Mouse (Mus musculus): ENCODE results near the gene Siae.
A peak's percentile ranks its signal among the peaks of the same experiment; 100 is the strongest.

Gene Siae

DNA sequence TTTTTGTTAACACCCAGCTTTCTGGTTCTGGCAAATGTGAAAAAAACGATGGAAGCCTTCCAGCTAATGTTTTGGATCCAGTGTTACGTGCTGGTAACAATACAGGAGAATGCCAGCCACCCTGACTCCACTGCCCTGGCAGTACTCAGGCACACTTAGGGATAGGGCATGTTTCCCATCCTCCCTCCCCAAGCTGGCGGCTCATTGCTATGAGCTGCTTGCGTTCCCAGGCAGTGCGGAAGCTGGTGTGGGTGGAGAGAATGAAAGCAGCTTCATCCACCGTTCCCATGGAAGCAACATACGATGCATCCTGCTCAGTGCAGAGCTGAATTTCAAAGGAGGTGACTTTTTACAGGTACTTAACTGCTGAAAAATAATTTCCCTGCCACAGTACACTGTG, 70.1 kb downstream of the Siae start:
- peak; percentile 48 for DNase-seq (ENCODE audit: low spot score)

GRCm38 (mm10) chr9:37626103-37626567, 70.6 kb downstream of the Siae start:
- DNase-seq (ENCODE audit: low spot score), result no peak

DNA sequence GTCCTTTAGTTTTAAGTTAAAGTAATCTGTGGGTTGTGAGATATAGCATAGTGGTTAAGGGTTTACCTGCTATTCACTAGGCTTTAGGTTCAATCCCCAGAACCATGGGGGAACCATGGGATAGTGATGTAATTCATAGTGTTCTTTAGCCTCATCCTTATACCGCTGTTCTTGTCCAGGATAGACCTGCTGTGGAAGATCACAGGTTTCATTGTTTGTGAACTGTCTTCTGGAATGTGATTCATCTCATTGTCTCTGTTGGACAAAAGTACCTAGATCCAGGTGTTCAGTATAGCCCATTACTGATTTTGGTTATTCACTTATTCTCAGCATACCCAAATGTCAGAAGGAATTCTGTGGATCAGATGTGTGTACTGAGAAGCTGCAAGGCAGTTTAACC, 71.8 kb downstream of the Siae start:
- DNase-seq (ENCODE audit: low spot score), result no peak

DNA sequence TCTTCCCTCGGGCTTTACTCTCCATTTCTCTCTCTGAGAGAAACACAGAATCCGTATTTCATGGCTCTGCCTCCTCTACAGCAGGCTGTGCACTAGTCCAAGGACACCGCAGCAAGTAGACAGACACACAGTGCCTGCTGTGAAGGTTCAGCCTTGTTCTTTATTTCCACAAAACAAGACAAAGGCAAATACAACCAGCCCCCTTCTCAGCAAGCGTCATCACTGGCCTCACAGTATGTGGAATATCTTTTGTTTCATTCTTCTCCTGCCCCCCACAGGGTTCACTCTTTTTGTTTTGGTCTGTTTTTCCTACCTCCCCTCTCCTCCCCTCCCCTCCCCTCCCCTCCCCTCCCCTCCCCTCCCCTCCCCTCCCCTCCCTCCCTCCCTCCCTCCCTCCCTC, 73.1 kb downstream of the Siae start:
- DNase-seq (ENCODE audit: low spot score), result no peak

- no peak for DNase-seq (ENCODE audit: low spot score)
These were observed 74.4 kb downstream of the Siae start for GRCm38 (mm10) chr9:37629941-37630340.

DNA sequence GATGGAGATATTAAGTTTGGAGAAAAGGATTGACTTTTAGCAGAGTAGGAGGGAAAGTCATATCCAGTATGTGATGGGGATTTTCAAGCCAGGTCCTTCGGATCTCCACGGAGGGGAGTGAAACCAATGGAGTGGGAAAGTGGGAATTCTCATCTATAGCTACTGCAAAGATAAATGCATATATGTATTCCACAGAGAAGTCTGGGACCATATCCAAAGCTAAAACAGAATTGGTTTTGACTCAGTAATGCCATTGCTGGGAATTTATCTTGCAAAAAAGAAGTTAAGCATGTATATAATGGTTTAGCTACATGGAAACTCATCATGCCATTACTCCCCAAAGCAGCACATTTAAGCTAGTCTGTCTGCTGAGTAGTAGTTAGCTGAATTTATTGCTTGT, 76.8 kb downstream of the Siae start:
- DNase-seq (ENCODE audit: low spot score), result no peak

GRCm38 (mm10) chr9:37634269-37634668, 78.8 kb downstream of the Siae start:
- no peak for DNase-seq (ENCODE audit: low spot score)

DNA sequence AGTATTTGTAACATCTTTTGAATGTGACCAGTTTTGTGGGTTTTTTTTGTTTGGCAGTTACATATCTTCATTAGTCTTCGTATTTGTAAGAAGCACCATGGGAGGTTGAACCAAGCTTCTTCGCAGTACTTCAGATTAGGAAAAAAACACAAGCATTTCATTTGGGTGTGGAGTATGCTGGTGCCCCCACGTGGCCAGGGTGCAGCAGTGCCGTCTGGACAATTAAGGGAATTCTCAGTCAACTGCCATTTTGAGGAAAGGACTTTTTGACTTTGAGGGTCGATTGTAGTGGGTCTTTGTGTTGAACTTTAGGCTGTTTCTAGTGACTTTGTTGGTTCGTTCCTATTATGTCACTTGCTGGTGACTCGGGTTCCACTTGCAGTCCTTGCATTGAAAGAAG, 80.8 kb downstream of the Siae start:
- DNase-seq (ENCODE audit: low spot score), result peak; percentile 74

GRCm38 (mm10) chr9:37636800-37637542, 81.5 kb downstream of the Siae start:
- DNase-seq (ENCODE audit: low spot score), result no peak

DNA sequence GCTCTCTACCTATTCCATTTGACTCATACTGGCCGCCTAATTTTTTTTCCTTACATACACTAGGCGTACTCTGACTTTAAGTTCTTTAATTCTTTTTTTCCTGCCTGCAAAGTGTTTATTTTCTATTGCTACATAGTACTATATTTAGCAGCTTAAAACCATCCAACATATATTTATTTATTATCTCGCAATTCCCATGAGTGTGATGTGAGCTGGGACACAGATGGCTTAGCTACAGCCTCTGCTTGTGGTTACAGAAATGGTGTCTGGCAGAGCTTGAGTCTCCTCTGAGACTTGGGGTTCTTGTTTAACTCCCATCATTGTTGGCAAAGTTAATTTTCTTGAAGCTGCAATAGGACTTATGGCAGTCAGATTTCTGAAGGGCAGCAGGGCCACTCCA, 83.2 kb downstream of the Siae start:
- DNase-seq (ENCODE audit: low spot score), result no peak

- no peak for DNase-seq (ENCODE audit: low spot score)
These were observed 90.7 kb downstream of the Siae start for GRCm38 (mm10) chr9:37646246-37646645.

GRCm38 (mm10) chr9:37650639-37651038, 95.1 kb downstream of the Siae start:
- DNase-seq (ENCODE audit: low spot score), result no peak

- no peak for DNase-seq (ENCODE audit: low spot score)
These were observed 98.3 kb downstream of the Siae start for GRCm38 (mm10) chr9:37653836-37654235.

DNA sequence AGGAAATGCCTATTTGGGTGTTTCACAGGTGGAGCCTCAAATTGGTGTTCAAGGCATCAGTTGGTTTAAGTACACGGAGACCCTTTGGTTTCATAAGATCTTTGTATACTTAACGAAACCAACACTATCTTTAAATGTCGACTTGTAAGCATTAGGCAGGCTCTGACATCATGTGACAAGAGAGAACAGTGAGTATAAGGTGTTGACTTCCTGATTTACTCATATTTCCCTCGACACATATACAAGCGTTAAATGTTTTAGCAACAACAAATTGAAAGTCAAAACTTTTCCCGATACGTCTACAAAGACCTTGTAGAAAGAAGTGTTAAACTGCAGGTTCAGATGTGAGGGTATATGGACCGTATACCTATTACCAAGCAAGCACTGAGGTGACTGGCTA, 100.5 kb downstream of the Siae start:
- no peak for DNase-seq (ENCODE audit: low spot score)

DNA sequence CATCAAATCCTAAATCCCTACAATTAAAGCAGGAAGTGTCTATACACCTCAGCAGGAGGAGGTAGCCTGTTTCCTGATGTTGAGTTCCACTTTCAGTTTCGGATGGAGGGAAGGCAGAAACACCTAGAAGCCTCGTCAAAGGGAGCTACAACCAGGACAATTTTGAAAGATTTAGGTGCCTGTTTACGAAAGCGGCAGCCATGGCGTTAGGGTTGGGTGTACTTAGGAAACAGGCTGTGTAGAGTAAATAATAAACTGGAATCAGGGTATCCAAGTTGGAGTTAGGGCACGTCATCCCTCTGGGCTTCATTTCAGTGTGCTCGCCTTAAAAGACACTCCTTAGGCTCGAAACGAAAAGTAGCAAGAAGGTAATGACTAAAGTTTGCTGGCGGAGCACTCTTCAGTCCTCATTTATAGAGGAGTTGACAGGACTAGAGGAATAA, 101.0 kb downstream of the Siae start:
- DNase-seq (ENCODE audit: low spot score), result peak; percentile 10

GRCm38 (mm10) chr9:37656931-37657481, 101.5 kb downstream of the Siae start, which contains the start of gene Tbrg1:
Gene Tbrg1, minus strand, starts transcription at chr9:37657312.
- DNase-seq (ENCODE audit: low spot score), result peak; percentile 93

GRCm38 (mm10) chr9:37659413-37659812, 103.9 kb downstream of the Siae start:
- DNase-seq (ENCODE audit: low spot score), result no peak

DNA sequence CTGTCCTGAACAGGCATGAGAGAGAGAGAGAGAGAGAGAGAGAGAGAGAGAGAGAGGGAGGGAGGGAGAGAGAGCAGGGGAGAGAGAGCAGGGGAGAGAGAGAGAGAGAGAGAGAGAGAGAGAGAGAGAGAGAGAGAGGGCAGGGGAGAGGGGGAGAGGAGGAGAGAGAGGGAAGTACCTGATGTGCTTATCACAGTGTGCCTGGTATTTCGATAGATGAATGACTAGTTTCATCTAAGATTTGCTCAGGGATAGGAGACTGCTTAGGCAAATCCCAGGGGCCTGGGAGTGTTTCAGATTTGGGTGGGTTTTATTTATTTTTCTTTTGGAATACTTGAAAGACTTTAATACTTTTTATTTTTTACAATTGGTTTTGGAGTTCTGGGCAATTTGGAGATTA, 107.7 kb downstream of the Siae start:
- DNase-seq (ENCODE audit: low spot score), result no peak

DNA sequence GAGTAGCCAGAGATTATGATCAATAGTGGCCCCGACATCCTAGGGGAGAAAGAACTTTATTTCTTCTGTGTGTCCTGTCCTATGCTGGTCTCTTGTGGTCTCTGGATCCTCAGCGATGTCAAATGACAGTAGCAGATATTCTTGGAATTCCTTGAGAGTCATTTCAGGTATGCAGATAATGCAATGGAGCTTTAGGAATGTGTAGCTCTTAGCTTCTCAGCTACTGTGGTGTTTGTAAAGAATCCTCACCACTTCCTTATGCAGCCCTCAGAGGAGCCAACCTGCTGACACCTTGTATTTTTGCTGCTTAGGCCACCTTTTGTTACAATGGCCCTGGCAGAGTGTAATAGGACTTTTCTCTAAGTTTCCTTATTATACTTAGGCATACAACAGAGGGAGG, 109.1 kb downstream of the Siae start:
- no peak for DNase-seq (ENCODE audit: low spot score)

GRCm38 (mm10) chr9:37666045-37666444, 110.5 kb downstream of the Siae start:
- DNase-seq (ENCODE audit: low spot score), result no peak

DNA sequence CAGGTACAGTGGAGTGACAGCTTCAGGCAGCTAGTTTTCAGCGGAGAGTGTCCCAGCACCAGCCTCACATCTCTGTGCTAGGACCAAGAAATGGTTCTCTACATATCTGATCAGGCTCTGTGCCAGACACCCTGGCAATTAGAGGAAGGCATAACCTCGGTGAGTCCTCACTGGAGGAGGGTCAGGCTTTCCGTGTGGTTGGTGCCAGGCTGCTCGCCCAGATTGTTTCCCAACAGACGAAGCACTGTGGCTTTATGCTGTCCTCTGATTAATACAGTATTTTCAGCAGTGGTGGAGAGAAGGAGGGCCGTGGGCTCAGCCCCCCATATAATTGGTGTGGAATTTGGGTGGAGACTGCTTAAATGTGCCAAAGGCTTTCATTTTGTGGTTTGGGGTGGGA, 113.6 kb downstream of the Siae start, which contains the start of gene Panx3:
Gene Panx3 (minus strand): TSS at position 121 of the 400 bp plus-strand sequence.
- no peak for DNase-seq (ENCODE audit: low spot score)

- DNase-seq (ENCODE audit: low spot score), result no peak
These were observed 114.2 kb downstream of the Siae start for GRCm38 (mm10) chr9:37669678-37670077.

DNA sequence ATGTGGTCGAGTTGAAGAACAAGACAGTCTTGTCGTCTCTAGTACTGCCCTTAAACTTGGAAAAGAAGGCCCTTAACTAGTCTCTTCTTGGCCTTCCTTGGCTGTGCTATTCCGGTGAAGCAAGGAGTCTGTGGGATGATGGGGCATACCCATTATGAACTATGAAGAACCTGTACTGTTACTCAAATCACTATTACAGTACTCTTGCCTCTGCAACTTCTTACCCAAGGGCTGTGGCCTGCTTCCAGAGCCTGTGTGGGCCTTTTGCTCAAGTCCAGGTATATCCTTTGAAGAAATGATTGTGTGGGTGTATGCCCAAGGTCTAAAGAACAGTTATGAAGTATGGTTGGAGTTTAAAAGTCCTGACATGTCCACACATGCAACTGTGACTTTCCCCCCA, 114.8 kb downstream of the Siae start:
- no peak for DNase-seq (ENCODE audit: low spot score)

GRCm38 (mm10) chr9:37675287-37675686, 119.8 kb downstream of the Siae start:
- no peak for DNase-seq (ENCODE audit: low spot score)
